Mouse (Mus musculus) macrophage (primary cell): ENCODE results near the gene Syt17. TPM values are rescaled to one million over a fixed set of nuclear protein-coding genes. Genes with fewer than 3 reads are reported as not detected.

ENCODE experiments used
- H3K27ac ChIP-seq: fragments of 350-480 bp; formaldehyde crosslinking; 2 replicates; pipeline ENCODE4 v1.9.0; 2021
- H3K36me3 ChIP-seq: fragments of 350-480 bp; formaldehyde crosslinking; 2 replicates; pipeline ENCODE4 v1.9.0; 2021; ENCODE audit errors: inconsistent target
- H3K4me3 ChIP-seq: fragments of 350-480 bp; formaldehyde crosslinking; 2 replicates; pipeline ENCODE4 v1.9.0; 2021; ENCODE audit errors: inconsistent target
- H3K79me2 ChIP-seq: fragments of 350-480 bp; formaldehyde crosslinking; 2 replicates; pipeline ENCODE4 v1.9.0; 2021; ENCODE audit errors: inconsistent target
- WGBS: methylation state at CpG from one replicate; pipeline ENCODE4 v1.1.7; 2026; ENCODE audit warnings: inconsistent platforms; ENCODE audit not compliant: missing documents; 5-methylcytosine and 5-hydroxymethylcytosine counted together
- polyA plus RNA-seq: library from polyadenylated mRNA; stranded (reverse); fragments of 250-400 nt; gene quantifications from 3 replicates; pipeline ENCODE4 v1.2.4, GENCODE M21; 2018; ENCODE audit warnings: inconsistent platforms

The Syt17 gene
- polyA plus RNA-seq, 1 experiment from 2014 or later = not detected

- no peak overlapping the region for H3K4me3 ChIP-seq
- H3K36me3 ChIP-seq = no peaks in the 10 kb centered on the region
- H3K79me2 ChIP-seq = no peaks in the 10 kb centered on the region
- H3K27ac ChIP-seq = peak overlapping the region; percentile 84
- 32% methylated on average over 3 of the region's 3 CpGs for WGBS
These were observed 30.9 kb upstream of the Syt17 start for GRCm38 (mm10) chr7:118478835-118479312.

GRCm38 (mm10) chr7:118476428-118476827 lies 28.4 kb upstream of the Syt17 start:
- Histone ChIP-seq H3K79me2 (no peaks in the 10 kb centered on the region), H3K27ac (no peak overlapping the region), H3K4me3 (no peak overlapping the region), H3K36me3 (no peaks in the 10 kb centered on the region)
- 90% methylated on average over 5 of the region's 5 CpGs for WGBS

- Histone ChIP-seq H3K4me3 (no peak overlapping the region), H3K36me3 (no peaks in the 10 kb centered on the region), H3K27ac (no peak overlapping the region), H3K79me2 (no peaks in the 10 kb centered on the region)
- 87% methylated on average over 7 of the region's 7 CpGs for WGBS
These were observed 27.1 kb upstream of the Syt17 start for GRCm38 (mm10) chr7:118475008-118475705.

- Histone ChIP-seq H3K4me3 (no peak overlapping the region), H3K79me2 (no peaks in the 10 kb centered on the region), H3K36me3 (no peaks in the 10 kb centered on the region), H3K27ac (no peak overlapping the region)
- WGBS = 93% methylated on average over 1 of the region's 1 CpGs
These were observed 24.9 kb upstream of the Syt17 start for GRCm38 (mm10) chr7:118472886-118473285.

GRCm38 (mm10) chr7:118468060-118468459 lies 20.0 kb upstream of the Syt17 start:
- Histone ChIP-seq H3K79me2 (no peaks in the 10 kb centered on the region), H3K27ac (no peak overlapping the region), H3K36me3 (no peaks in the 10 kb centered on the region), H3K4me3 (no peak overlapping the region)
- WGBS = 97% methylated on average over 3 of the region's 3 CpGs

GRCm38 (mm10) chr7:118464432-118464831 lies 16.4 kb upstream of the Syt17 start:
- WGBS = 73% methylated on average over 4 of the region's 4 CpGs
- Histone ChIP-seq H3K79me2 (no peaks in the 10 kb centered on the region), H3K27ac (no peak overlapping the region), H3K4me3 (no peak overlapping the region), H3K36me3 (no peaks in the 10 kb centered on the region)

- H3K36me3 ChIP-seq = no peaks in the 10 kb centered on the region
- no peaks in the 10 kb centered on the region for H3K79me2 ChIP-seq
- H3K27ac ChIP-seq = no peak overlapping the region
- no peak overlapping the region for H3K4me3 ChIP-seq
- WGBS = 55% methylated on average over 11 of the region's 11 CpGs
These were observed 15.1 kb upstream of the Syt17 start for GRCm38 (mm10) chr7:118462818-118463762.

GRCm38 (mm10) chr7:118461400-118462136 lies 13.5 kb upstream of the Syt17 start:
- no peaks in the 10 kb centered on the region for H3K79me2 ChIP-seq
- no peaks in the 10 kb centered on the region for H3K36me3 ChIP-seq
- 71% methylated on average over 16 of the region's 16 CpGs for WGBS
- no peak overlapping the region for H3K27ac ChIP-seq
- no peak overlapping the region for H3K4me3 ChIP-seq

GRCm38 (mm10) chr7:118453722-118454121 lies 5.7 kb upstream of the Syt17 start:
- Histone ChIP-seq H3K79me2 (no peaks in the 10 kb centered on the region), H3K27ac (no peak overlapping the region), H3K36me3 (no peaks in the 10 kb centered on the region), H3K4me3 (no peak overlapping the region)
- WGBS = 50% methylated on average over 4 of the region's 4 CpGs

- Histone ChIP-seq H3K36me3 (no peaks in the 10 kb centered on the region), H3K79me2 (no peaks in the 10 kb centered on the region)
These were observed 4.9 kb upstream of the Syt17 start for GRCm38 (mm10) chr7:118452940-118453339.

GRCm38 (mm10) chr7:118447291-118448133 lies 510 bp downstream of the Syt17 start:
- Histone ChIP-seq H3K27ac (no peak overlapping the region), H3K79me2 (no peaks in the 10 kb centered on the region), H3K4me3 (no peak overlapping the region), H3K36me3 (no peaks in the 10 kb centered on the region)
- WGBS = 2% methylated on average over 64 of the region's 65 CpGs

More at GRCm38 (mm10) chr7:118452940-118453339, 4.9 kb upstream of the Syt17 start:
- WGBS = 44% methylated on average over 2 of the region's 2 CpGs
- Histone ChIP-seq H3K4me3 (no peak overlapping the region), H3K27ac (no peak overlapping the region)

GRCm38 (mm10) chr7:118443895-118444485 lies 4.0 kb downstream of the Syt17 start:
- no peak overlapping the region for H3K27ac ChIP-seq
- no peaks in the 10 kb centered on the region for H3K79me2 ChIP-seq
- no peak overlapping the region for H3K4me3 ChIP-seq
- H3K36me3 ChIP-seq = no peaks in the 10 kb centered on the region
- whole genome bisulfite sequencing = 73% methylated on average over 6 of the region's 7 CpGs

- Histone ChIP-seq H3K79me2 (no peaks in the 10 kb centered on the region), H3K36me3 (no peaks in the 10 kb centered on the region), H3K27ac (no peak overlapping the region), H3K4me3 (no peak overlapping the region)
- 9% methylated on average over 8 of the region's 9 CpGs for WGBS
These were observed 4.7 kb downstream of the Syt17 start for GRCm38 (mm10) chr7:118443371-118443770.
